Mouse (Mus musculus): ENCODE measurements around the gene Hist1h3e.
"Not testable (repeated sequence)": the region's sequence is repeated elsewhere in the genome, so short reads cannot be mapped to it uniquely, and the experiment has no call there.

The Hist1h3e gene

GRCm38 (mm10) chr13:23561883-23562659, at the start of gene Hist1h3e:
Hist1h3e (minus strand) TSS chr13:23562369.
- peak; percentile 81 to 91 for DNase-seq

GRCm38 (mm10) chr13:23611638-23612037, 49.5 kb upstream of the Hist1h3e start:
- no peak for DNase-seq

- no peak for DNase-seq
Observed at GRCm38 (mm10) chr13:23610393-23610792, 48.2 kb upstream of the Hist1h3e start.

- DNase-seq = no peak
Observed at GRCm38 (mm10) chr13:23609844-23610243, 47.7 kb upstream of the Hist1h3e start.

- no peak for DNase-seq
Observed at GRCm38 (mm10) chr13:23609209-23609608, 47.0 kb upstream of the Hist1h3e start.

- no peak for DNase-seq
Observed at GRCm38 (mm10) chr13:23605052-23605451, 42.9 kb upstream of the Hist1h3e start.

- no peak for DNase-seq
Observed at GRCm38 (mm10) chr13:23604452-23604851, 42.3 kb upstream of the Hist1h3e start.

- no peak for DNase-seq
Observed at GRCm38 (mm10) chr13:23603182-23603699, 41.1 kb upstream of the Hist1h3e start.

- DNase-seq = peak; percentile 33 to 49
Observed at GRCm38 (mm10) chr13:23597957-23598356, 35.8 kb upstream of the Hist1h3e start.

GRCm38 (mm10) chr13:23595622-23596372, 33.6 kb upstream of the Hist1h3e start:
- no peak for DNase-seq

- DNase-seq = no peak
Observed at GRCm38 (mm10) chr13:23595185-23595584, 33.0 kb upstream of the Hist1h3e start.

GRCm38 (mm10) chr13:23593051-23593770, 31.0 kb upstream of the Hist1h3e start:
- DNase-seq = no peak

- no peak for DNase-seq
Observed at GRCm38 (mm10) chr13:23592614-23593013, 30.4 kb upstream of the Hist1h3e start.

- DNase-seq = not testable (repeated sequence)
Observed at GRCm38 (mm10) chr13:23591886-23592285, 29.7 kb upstream of the Hist1h3e start.

- no peak for DNase-seq
Observed at GRCm38 (mm10) chr13:23591206-23591605, 29.0 kb upstream of the Hist1h3e start.

- DNase-seq = no peak
Observed at GRCm38 (mm10) chr13:23586940-23587225, 24.7 kb upstream of the Hist1h3e start.

GRCm38 (mm10) chr13:23586099-23586939, 24.1 kb upstream of the Hist1h3e start:
- no peak for DNase-seq

- DNase-seq = peak; percentile 65 to 81
Observed at GRCm38 (mm10) chr13:23585442-23586098, 23.4 kb upstream of the Hist1h3e start.

GRCm38 (mm10) chr13:23585029-23585441, 22.9 kb upstream of the Hist1h3e start:
- peak; percentile 41 to 62 for DNase-seq

GRCm38 (mm10) chr13:23584331-23584730, 22.2 kb upstream of the Hist1h3e start:
- no peak for DNase-seq

- DNase-seq = no peak
Observed at GRCm38 (mm10) chr13:23583387-23584068, 21.4 kb upstream of the Hist1h3e start.
